Mouse (Mus musculus) liver, postnatal 0 days (tissue): ENCODE measurements around the gene Rd3l. TPM values are rescaled to one million over a fixed set of nuclear protein-coding genes. Genes with fewer than 3 reads are reported as not detected.
A peak's percentile ranks its signal among the peaks of the same experiment; 100 is the strongest.

Experiments used
- ATAC-seq: fragments of 200-750 bp; cut with Nextera tagmentation; 2 replicates; pipeline ENCODE4 v1.8.0; 2017; ENCODE audit warnings: mild to moderate bottlenecking, moderate library complexity
- DNase-seq: peaks from one replicate; pipeline ENCODE4 v3.0.0-alpha.2; 2016
- H3K27ac ChIP-seq: fragments of 300-500 bp; sonication (generic); 2 replicates; pipeline ENCODE4 v1.5.1; 2014; ENCODE audit warnings: antibody characterized with exemption, moderate library complexity, mild to moderate bottlenecking, low read depth
- H3K27me3 ChIP-seq: fragments of 300-500 bp; sonication (generic); 2 replicates; pipeline ENCODE4 v1.6.1; 2014; ENCODE audit warnings: low read length, control low read depth, mixed read lengths; ENCODE audit not compliant: insufficient read depth
- H3K36me3 ChIP-seq: fragments of 300-500 bp; sonication (generic); replicated peaks from 2 replicates; pipeline ENCODE4 v1.6.1; 2014; ENCODE audit warnings: mild to moderate bottlenecking, control low read depth, low read length, moderate library complexity, mixed read lengths; ENCODE audit not compliant: insufficient read depth
- H3K4me1 ChIP-seq: fragments of 300-500 bp; sonication (generic); 2 replicates; pipeline ENCODE4 v1.6.1; 2014; ENCODE audit warnings: antibody characterized with exemption, mild to moderate bottlenecking, control low read depth; ENCODE audit not compliant: insufficient read depth
- H3K4me2 ChIP-seq: fragments of 300-500 bp; sonication (generic); 2 replicates; pipeline ENCODE4 v1.6.1; 2014; ENCODE audit warnings: low read depth, mild to moderate bottlenecking, low read length, moderate library complexity, mixed read lengths
- H3K4me3 ChIP-seq: fragments of 300-500 bp; sonication (generic); 2 replicates; pipeline ENCODE4 v1.5.1; 2014; ENCODE audit warnings: low read depth, low read length
- H3K9ac ChIP-seq: fragments of 300-500 bp; sonication (generic); replicated peaks from 2 replicates; pipeline ENCODE4 v1.6.1; 2014; ENCODE audit warnings: mild to moderate bottlenecking, moderate library complexity
- H3K9me3 ChIP-seq: fragments of 300-500 bp; sonication (generic); 2 replicates; pipeline ENCODE4 v1.6.1; 2016; ENCODE audit warnings: mild to moderate bottlenecking, control low read depth, low read length, mixed read lengths
- CTCF ChIP-seq: sonication (generic); IDR thresholded peaks from 2 replicates; pipeline ENCODE4 v1.5.1; 2016; ENCODE audit warnings: antibody characterized with exemption, low read depth
- EP300 ChIP-seq: IDR thresholded peaks from 2 replicates; pipeline ENCODE4 v1.6.1; 2016; ENCODE audit warnings: antibody characterized with exemption, low read depth, mild to moderate bottlenecking
- WGBS: fragments of 180-500 bp; shearing (Covaris S2); extraction: QIAGEN DNeasy Blood & Tissue Kit; methylation state at CpG from one replicate; pipeline ENCODE4 v1.1.7; 2014; ENCODE audit not compliant: insufficient replicate concordance; 5-methylcytosine and 5-hydroxymethylcytosine counted together
- polyA plus RNA-seq: library from polyadenylated mRNA; unstranded; fragments of >200 nt; fragmentation: Nextera tagmentation; extraction: Ambion mirVana; gene quantifications from 2 replicates; pipeline ENCODE4 v1.2.1, GENCODE M21; 2015

Rd3l gene
- polyA plus RNA-seq, 1 experiment from 2014 or later = not detected

GRCm38 (mm10) chr12:111932513-111932912 is 48.6 kb downstream of the Rd3l start:
- Histone ChIP-seq H3K9ac (no peak overlapping the region), H3K27me3 (no peaks in the 10 kb centered on the region), H3K4me1 (peaks cover 29% of the 10 kb centered on the region), H3K4me3 (no peak overlapping the region), H3K27ac (no peak overlapping the region), H3K36me3 (no peaks in the 10 kb centered on the region), H3K9me3 (no peaks in the 10 kb centered on the region), H3K4me2 (peak overlapping the region; percentile 33; the same call in 1 of the 2 replicates)
- no peak for DNase-seq
- TF ChIP-seq CTCF (no peak), EP300 (no peak)
- ATAC-seq = no peak
- WGBS = 61% methylated on average over 3 of the region's 3 CpGs

GRCm38 (mm10) chr12:111931411-111932025 is 49.6 kb downstream of the Rd3l start:
- Histone ChIP-seq H3K9ac (no peak overlapping the region), H3K4me1 (peaks cover 20% of the 10 kb centered on the region), H3K4me2 (no peak overlapping the region), H3K27me3 (no peaks in the 10 kb centered on the region), H3K9me3 (no peaks in the 10 kb centered on the region), H3K36me3 (no peaks in the 10 kb centered on the region), H3K27ac (no peak overlapping the region), H3K4me3 (no peak overlapping the region)
- DNase-seq (no peak), ATAC-seq (no peak)
- WGBS = 65% methylated on average over 9 of the region's 9 CpGs
- TF ChIP-seq EP300 (no peak), CTCF (no peak)

Other genes with a start within 250 kb of the Rd3l start
- 9.6 and 10.7 TPM in 2 replicates for gene Klc1, start 222.5 kb downstream of the Rd3l start, polyA plus RNA-seq
- 2.0 and 2.1 TPM in 2 replicates for gene Xrcc3, start 167.4 kb downstream of the Rd3l start, polyA plus RNA-seq
- 53.3 and 60.0 TPM in 2 replicates for gene Zfyve21, start 167.1 kb downstream of the Rd3l start, polyA plus RNA-seq
- 4.3 and 4.5 TPM in 2 replicates for gene Ppp1r13b, start 73.2 kb downstream of the Rd3l start, polyA plus RNA-seq
- gene Atp5mpl, start 14.3 kb downstream of the Rd3l start, polyA plus RNA-seq = 676 and 694 TPM in 2 replicates
- 0.15 and 0.21 TPM in 2 replicates for gene Tdrd9, start 9.8 kb downstream of the Rd3l start, polyA plus RNA-seq
- gene Aspg, start 125.4 kb upstream of the Rd3l start, polyA plus RNA-seq = 12.6 and 14.8 TPM in 2 replicates
- 0.14 and 0.17 TPM in 2 replicates for gene Kif26a, start 164.9 kb upstream of the Rd3l start, polyA plus RNA-seq